Mouse (Mus musculus) layer of hippocampus, postnatal 10 days (tissue): Measurements from ENCODE around the gene Stk26. TPM values are rescaled to one million over a fixed set of nuclear protein-coding genes. Genes with fewer than 3 reads are reported as not detected.

ENCODE experiments used
- DNase-seq, 2 experiments: peaks; one replicate each; pipeline ENCODE4 v3.0.0; 2021; ENCODE audit warnings: low spot score in 2 of 2
- long read RNA-seq: library from polyadenylated mRNA; stranded (forward); transcript quantifications from one replicate; pipeline ENCODE4 v2.0.0, GENCODE M21; 2023
- total RNA-seq, 2 experiments: library from RNA; stranded (reverse); gene quantifications; 2 replicates each; pipeline ENCODE4 v1.2.3; 2021

Gene Stk26
- 1 to 10 TPM; 3.0 TPM for total RNA-seq
- long read RNA-seq = 0 reads

- peak; percentile 9 to 38 for DNase-seq
Observed at GRCm38 (mm10) chrX:50840847-50841560, at the start of gene Stk26. Gene Stk26, plus strand, starts transcription at chrX:50841047.

DNA sequence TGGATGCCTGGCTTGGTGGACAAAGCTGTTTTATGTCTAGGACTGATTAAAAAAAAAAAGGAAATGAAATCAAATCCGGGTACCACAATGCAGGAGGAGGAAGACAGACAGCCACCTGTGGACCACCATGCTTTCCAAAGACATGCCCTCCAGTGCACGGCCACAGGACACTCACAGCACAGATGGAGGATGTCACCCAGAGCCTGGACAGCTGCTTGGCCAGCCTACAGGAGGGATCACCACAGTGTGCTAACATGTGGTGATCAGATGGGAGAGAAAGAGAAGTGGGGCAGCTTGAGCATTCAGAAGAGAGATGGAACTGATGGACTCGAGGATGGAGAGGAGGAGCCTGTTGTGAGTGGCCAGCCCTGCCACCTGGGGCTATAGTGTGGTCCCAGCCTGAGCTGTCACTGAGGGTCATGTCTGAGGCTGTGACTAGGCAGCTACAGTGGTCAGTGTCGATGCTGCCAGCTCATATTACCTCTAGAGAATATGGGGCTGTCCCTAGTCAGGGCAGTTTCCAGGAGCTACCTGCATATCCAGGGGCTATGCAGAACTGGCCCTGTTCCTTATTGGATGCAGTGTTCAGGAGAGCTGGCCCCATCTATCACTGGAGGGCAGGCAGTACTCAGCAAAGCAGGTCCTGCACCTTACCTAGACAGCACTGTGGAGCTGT, 47.7 kb upstream of the Stk26 start:
- no peak for DNase-seq

- DNase-seq = no peak
Observed at GRCm38 (mm10) chrX:50797798-50798197, 43.0 kb upstream of the Stk26 start.

- no peak for DNase-seq
Observed at GRCm38 (mm10) chrX:50798571-50798970, 42.3 kb upstream of the Stk26 start.

DNA sequence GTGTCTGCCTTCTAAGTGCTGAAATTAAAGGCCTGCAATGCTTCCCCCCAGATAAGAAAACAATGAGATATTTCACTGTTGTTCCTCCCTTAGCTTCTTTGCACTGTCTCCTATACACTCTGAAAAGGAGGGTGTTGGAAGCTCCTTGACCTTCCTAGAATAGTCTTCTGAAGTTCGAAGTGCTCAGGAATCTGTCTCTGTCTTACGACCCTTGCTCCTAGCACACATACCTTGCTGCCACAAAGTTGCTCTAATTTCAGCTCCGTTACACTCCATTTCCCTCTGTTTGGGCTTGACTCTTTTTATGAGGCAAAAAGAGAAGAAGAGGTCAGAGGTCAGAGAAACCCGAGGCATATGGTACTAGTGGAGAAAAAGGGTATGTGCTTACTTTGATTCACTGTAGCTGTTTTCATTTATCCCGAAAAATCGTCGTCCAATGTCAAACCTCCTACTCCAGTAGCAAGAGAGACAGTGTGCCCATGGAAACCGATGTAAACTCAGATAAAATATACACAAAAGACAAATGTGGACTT, 41.1 kb upstream of the Stk26 start:
- DNase-seq = no peak

DNA sequence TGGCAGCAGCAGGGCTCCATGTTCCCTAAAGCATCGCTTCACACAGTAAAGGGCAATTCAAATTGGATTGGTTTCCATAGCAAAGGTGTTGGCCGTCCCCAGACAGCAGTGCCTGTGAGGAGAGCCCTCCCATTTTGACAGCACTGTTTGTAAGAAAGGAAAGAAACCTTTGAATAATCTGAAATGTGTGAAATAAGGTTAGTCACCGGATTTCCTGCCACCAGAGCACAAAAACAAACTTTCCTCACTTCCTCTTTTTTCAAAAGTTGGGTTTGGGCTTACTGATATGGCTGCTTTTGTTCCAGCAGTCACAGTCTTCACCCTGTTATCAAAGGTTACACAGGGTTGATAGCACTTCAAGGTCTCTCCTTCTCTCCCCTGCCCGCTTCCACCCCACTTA, 35.2 kb upstream of the Stk26 start:
- no peak for DNase-seq

- no peak for DNase-seq
Observed at GRCm38 (mm10) chrX:50823856-50824255, 17.0 kb upstream of the Stk26 start.

GRCm38 (mm10) chrX:50835592-50835991, 5.3 kb upstream of the Stk26 start:
- DNase-seq = no peak

GRCm38 (mm10) chrX:50836029-50836691, 4.7 kb upstream of the Stk26 start:
- DNase-seq = no peak

- peak in 1 of 2 experiments; percentile 9 for DNase-seq
Observed at GRCm38 (mm10) chrX:50841587-50841986, 740 bp downstream of the Stk26 start.

GRCm38 (mm10) chrX:50842046-50842445, 1.2 kb downstream of the Stk26 start:
- no peak for DNase-seq

DNA sequence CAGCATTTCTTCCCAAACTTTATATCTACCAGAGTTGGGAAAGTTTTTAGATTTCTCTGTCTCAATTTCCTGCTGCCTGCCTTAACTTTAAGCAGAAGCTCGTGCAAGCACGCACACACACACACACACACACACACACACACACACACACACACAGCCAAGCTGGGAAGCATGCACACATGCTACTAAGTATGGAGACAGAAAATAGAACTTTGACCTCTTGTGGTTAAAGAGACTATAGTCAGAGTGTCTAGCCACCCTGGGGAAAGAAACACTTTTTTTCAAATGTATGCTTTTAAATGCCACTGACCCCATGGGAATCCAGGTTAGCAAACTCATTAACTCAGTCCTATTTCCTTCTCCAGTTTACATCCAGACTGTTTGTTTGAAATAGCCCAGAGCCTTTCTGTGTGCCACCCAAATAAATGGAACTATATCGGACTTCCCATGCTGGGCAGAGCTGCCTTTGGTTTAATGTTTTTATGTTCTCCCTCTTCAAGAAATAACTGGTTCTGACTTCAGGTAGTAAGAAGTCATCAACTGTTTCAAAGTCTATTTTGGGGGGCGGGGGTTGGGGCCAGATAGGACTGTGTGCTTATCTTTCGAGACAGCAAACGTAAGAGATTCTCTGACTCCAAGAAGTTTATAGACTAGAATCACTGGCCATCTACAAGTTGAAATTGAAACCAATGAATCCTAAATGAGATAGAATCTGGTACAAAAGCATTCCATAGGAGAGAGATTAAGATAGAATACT, 9.8 kb downstream of the Stk26 start:
- DNase-seq = no peak

DNA sequence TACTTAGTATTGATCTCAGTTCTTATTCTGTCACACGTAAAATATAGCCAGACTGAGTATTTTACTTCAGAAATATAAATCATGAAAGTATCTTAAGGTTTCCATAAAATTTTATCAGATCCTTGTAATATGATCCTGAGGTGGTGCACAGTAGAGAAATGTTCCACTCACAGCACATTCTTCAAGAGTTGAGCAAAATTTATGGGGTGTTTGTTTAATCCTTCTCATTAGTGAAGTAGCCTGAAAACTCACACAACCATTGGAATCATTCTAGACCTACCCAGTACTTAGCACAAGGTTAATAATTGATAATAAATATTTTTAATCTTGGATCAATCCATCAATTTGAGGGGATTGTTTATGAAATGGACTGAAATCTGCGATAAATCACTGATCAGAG, 22.9 kb downstream of the Stk26 start:
- DNase-seq = no peak

DNA sequence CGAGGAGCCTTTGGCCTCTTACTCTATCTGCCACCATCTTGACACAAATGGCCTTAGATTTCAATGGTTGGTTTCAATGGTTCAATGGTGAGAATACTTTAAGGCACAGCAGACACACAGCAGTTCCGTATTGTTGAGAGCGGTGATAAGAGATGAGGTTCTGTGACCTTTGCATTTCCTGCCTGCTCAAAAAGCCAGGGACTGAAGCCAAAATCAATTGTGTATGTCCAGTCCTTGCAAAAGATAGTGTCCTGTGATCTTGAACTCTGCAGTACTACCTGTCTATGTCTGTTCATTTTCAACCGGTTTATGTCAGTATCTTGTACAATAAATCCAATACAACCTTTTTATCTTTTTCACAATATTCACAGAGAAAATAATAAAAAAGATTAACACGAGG, 23.9 kb downstream of the Stk26 start:
- DNase-seq = no peak

DNA sequence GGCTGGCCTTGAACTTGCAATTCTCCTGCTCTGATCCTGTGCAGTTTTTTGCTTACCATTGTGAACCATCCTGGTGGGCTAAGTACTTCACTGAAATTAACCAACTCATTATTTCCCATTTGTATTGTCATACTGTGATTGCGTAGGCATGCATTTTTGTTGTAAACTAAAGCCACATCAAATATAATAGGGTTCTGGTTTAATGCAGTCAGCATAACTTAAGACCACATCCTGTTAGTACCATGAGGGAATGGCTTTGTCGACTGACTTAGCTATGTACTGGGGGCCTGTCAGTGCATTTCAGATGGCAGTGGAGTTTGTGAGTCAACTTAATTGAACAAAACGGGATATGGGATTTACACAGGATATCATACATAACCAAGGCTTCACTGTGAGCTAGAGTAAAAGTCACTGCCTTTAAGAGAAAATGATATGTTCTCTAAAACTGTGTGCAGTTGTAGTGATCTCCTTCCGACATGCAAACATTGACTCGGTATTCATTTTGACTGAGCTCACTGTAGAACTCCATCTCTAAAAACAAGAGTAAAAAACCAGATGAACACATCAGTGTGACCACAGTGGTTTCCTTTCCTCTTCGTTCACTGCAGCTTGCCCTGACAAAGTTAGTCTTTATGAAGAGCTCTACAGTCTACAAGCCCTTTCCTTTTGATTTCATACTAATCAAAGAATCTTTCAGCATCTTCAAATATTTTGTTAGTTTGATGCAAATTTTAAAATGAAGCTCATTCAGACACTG, 33.6 kb downstream of the Stk26 start:
- no peak for DNase-seq

- DNase-seq = no peak
Observed at GRCm38 (mm10) chrX:50887999-50888398, 47.2 kb downstream of the Stk26 start.

DNA sequence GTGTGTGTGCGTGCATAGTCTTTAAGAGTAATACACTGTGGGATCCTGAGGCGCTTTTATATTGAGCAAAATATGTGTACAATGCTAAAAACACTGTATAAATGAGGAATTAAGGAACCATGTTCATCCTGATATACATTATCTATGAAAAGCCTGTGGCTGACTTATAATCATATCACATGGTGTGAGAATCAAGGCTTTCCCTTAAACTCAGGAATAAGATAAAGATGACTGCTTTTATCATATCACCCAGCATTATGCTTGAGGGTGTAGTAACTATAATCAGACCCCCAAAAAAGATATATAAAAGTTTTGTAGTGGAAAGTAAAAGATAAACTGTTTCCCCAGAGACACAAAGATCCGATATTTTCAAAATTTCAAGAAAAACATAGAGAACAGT, 62.6 kb downstream of the Stk26 start:
- no peak for DNase-seq

- DNase-seq = no peak
Observed at GRCm38 (mm10) chrX:50909915-50910314, 69.1 kb downstream of the Stk26 start.

GRCm38 (mm10) chrX:50917389-50917788, 76.5 kb downstream of the Stk26 start:
- no peak for DNase-seq

- DNase-seq = no peak
Observed at GRCm38 (mm10) chrX:50918754-50919153, 77.9 kb downstream of the Stk26 start.
